Mouse (Mus musculus): ENCODE data around the gene Epha7.

GRCm38 (mm10) chr4:28967584-28968315 is 154.8 kb downstream of the Epha7 start:
- TF ChIP-seq EP300 (IDR thresholded peaks at IDR 0.05; ENCODE audit: low read depth) (no peak), CTCF (IDR thresholded peaks at IDR 0.05; ENCODE audit: low read depth) (no peak)

Measured in heart, postnatal 0 days (tissue).